Mouse (Mus musculus): Measurements from ENCODE around the gene 2010111I01Rik.

Gene 2010111I01Rik

GRCm38 (mm10) chr13:63242401-63243192 lies 277.9 kb downstream of the 2010111I01Rik start:
- ATAC-seq (ENCODE audit: low TSS enrichment), result peak; percentile 18; the same call in 1 of the 2 replicates

- ATAC-seq (ENCODE audit: low TSS enrichment), result no peak
Observed at GRCm38 (mm10) chr13:63243586-63243985, 278.9 kb downstream of the 2010111I01Rik start.

- ATAC-seq (ENCODE audit: low TSS enrichment), result no peak
Observed at GRCm38 (mm10) chr13:63244425-63244824, 279.7 kb downstream of the 2010111I01Rik start.

- no peak for ATAC-seq (ENCODE audit: low TSS enrichment)
Observed at GRCm38 (mm10) chr13:63245218-63245617, 280.5 kb downstream of the 2010111I01Rik start.

GRCm38 (mm10) chr13:63245812-63246211 lies 281.1 kb downstream of the 2010111I01Rik start:
- no peak for ATAC-seq (ENCODE audit: low TSS enrichment)

- ATAC-seq (ENCODE audit: low TSS enrichment), result no peak
Observed at GRCm38 (mm10) chr13:63246332-63246940, 281.7 kb downstream of the 2010111I01Rik start.

- 0 out of 2 replicates have a peak, but pooled peaks have one; percentile 1 for ATAC-seq (ENCODE audit: low TSS enrichment)
Observed at GRCm38 (mm10) chr13:63247041-63247440, 282.3 kb downstream of the 2010111I01Rik start.

GRCm38 (mm10) chr13:63247631-63248030 lies 282.9 kb downstream of the 2010111I01Rik start:
- peak; percentile 1; the same call in 1 of the 2 replicates for ATAC-seq (ENCODE audit: low TSS enrichment)

GRCm38 (mm10) chr13:63248318-63248717 lies 283.6 kb downstream of the 2010111I01Rik start:
- peak; percentile 35 for ATAC-seq (ENCODE audit: low TSS enrichment)

- ATAC-seq (ENCODE audit: low TSS enrichment), result no peak
Observed at GRCm38 (mm10) chr13:63249171-63249570, 284.5 kb downstream of the 2010111I01Rik start.

- ATAC-seq (ENCODE audit: low TSS enrichment), result no peak
Observed at GRCm38 (mm10) chr13:63249741-63250431, 285.2 kb downstream of the 2010111I01Rik start.

GRCm38 (mm10) chr13:63250441-63250980 lies 285.8 kb downstream of the 2010111I01Rik start:
- ATAC-seq (ENCODE audit: low TSS enrichment), result no peak

- peak; percentile 42 for ATAC-seq (ENCODE audit: low TSS enrichment)
Observed at GRCm38 (mm10) chr13:63251118-63251889, 286.6 kb downstream of the 2010111I01Rik start.

- ATAC-seq (ENCODE audit: low TSS enrichment), result no peak
Observed at GRCm38 (mm10) chr13:63252295-63253010, 287.8 kb downstream of the 2010111I01Rik start.

GRCm38 (mm10) chr13:63253147-63253546 lies 288.5 kb downstream of the 2010111I01Rik start:
- ATAC-seq (ENCODE audit: low TSS enrichment), result no peak

- no peak for ATAC-seq (ENCODE audit: low TSS enrichment)
Observed at GRCm38 (mm10) chr13:63253886-63254636, 289.4 kb downstream of the 2010111I01Rik start.

- ATAC-seq (ENCODE audit: low TSS enrichment), result no peak
Observed at GRCm38 (mm10) chr13:63255519-63256011, 290.9 kb downstream of the 2010111I01Rik start.

- ATAC-seq (ENCODE audit: low TSS enrichment), result no peak
Observed at GRCm38 (mm10) chr13:63256146-63256545, 291.5 kb downstream of the 2010111I01Rik start.

- ATAC-seq (ENCODE audit: low TSS enrichment), result no peak
Observed at GRCm38 (mm10) chr13:63256807-63257206, 292.1 kb downstream of the 2010111I01Rik start.

- peak; percentile 31; the same call in 1 of the 2 replicates for ATAC-seq (ENCODE audit: low TSS enrichment)
Observed at GRCm38 (mm10) chr13:63258167-63258582, 293.5 kb downstream of the 2010111I01Rik start.
